Mouse (Mus musculus) kidney, adult 2 months (tissue): Measurements from ENCODE around the gene Ccnt1.

ENCODE experiments used
- CTCF ChIP-seq: fragments of 200-500 bp; conservative IDR thresholded peaks from 2 replicates; pipeline ENCODE4 v1.5.1; 2011; ENCODE audit warnings: low read depth, mild to moderate bottlenecking, control low read depth, low read length, moderate library complexity, mixed read lengths; ENCODE audit not compliant: insufficient read depth, insufficient read length
- POLR2A ChIP-seq: fragments of 200-500 bp; IDR thresholded peaks from one replicate; pipeline ENCODE4 v1.6.1; 2011; ENCODE audit warnings: low read depth, low read length, control low read depth

GRCm38 (mm10) chr15:98589640-98590336, 19.1 kb upstream of the Ccnt1 start:
- TF ChIP-seq CTCF = no peak
- no peak for TF ChIP-seq POLR2A
